Mouse (Mus musculus): ENCODE results near the gene Usp22.

DNA sequence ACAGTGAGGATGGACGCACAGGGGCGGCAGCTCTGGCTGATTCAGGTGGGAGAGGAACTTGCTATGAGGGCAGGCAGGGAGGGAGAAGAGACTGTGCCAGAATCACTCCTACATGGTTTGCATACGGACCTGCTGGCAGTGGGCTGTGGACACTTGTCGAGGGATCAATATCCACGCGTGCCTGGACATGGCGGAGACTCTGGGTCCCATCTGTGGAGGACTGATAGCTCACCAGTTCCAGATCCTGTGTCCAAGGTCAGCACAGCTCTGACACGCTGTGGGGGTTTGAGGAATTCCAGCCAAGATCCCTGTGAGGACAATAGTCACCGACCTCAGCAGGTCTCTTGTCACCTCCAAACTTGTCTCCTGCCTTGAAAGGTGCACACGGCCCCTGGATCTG lies 64.7 kb downstream of the Usp22 start:
- TF ChIP-seq CTCF (IDR thresholded peaks at IDR 0.05; ENCODE audit: low read depth) (no peak), EP300 (IDR thresholded peaks at IDR 0.05; ENCODE audit: low read depth) (no peak)

Data from heart, postnatal 0 days (tissue).